Mouse (Mus musculus) ovary, adult 18-20 months (tissue): ENCODE results near the gene Rad51b.

Experiments
- DNase-seq: peaks from one replicate; pipeline ENCODE4 v3.0.0; 2022; ENCODE audit warnings: low spot score, mixed read lengths

Rad51b gene

GRCm38 (mm10) chr12:79732355-79733115 is 435.5 kb downstream of the Rad51b start:
- DNase-seq, result no peak

GRCm38 (mm10) chr12:79735341-79735785 is 438.3 kb downstream of the Rad51b start:
- no peak for DNase-seq

GRCm38 (mm10) chr12:79735882-79736281 is 438.8 kb downstream of the Rad51b start:
- DNase-seq, result no peak

GRCm38 (mm10) chr12:79738700-79739099 is 441.6 kb downstream of the Rad51b start:
- no peak for DNase-seq

GRCm38 (mm10) chr12:79739918-79740639 is 443.0 kb downstream of the Rad51b start:
- DNase-seq, result no peak

GRCm38 (mm10) chr12:79742211-79742610 is 445.1 kb downstream of the Rad51b start:
- peak; percentile 62 for DNase-seq

GRCm38 (mm10) chr12:79744131-79744530 is 447.0 kb downstream of the Rad51b start:
- DNase-seq, result no peak

- no peak for DNase-seq
These were observed 448.1 kb downstream of the Rad51b start for GRCm38 (mm10) chr12:79745225-79745624.

- DNase-seq, result no peak
These were observed 448.9 kb downstream of the Rad51b start for GRCm38 (mm10) chr12:79745845-79746510.

GRCm38 (mm10) chr12:79747541-79747940 is 450.5 kb downstream of the Rad51b start:
- no peak for DNase-seq

- no peak for DNase-seq
These were observed 451.8 kb downstream of the Rad51b start for GRCm38 (mm10) chr12:79748862-79749261.

- no peak for DNase-seq
These were observed 453.4 kb downstream of the Rad51b start for GRCm38 (mm10) chr12:79750253-79751125.

- no peak for DNase-seq
These were observed 454.7 kb downstream of the Rad51b start for GRCm38 (mm10) chr12:79751781-79752180.

- no peak for DNase-seq
These were observed 455.1 kb downstream of the Rad51b start for GRCm38 (mm10) chr12:79752189-79752588.

- DNase-seq, result no peak
These were observed 458.5 kb downstream of the Rad51b start for GRCm38 (mm10) chr12:79755617-79756016.

GRCm38 (mm10) chr12:79756352-79756751 is 459.3 kb downstream of the Rad51b start:
- DNase-seq, result no peak

- DNase-seq, result no peak
These were observed 460.7 kb downstream of the Rad51b start for GRCm38 (mm10) chr12:79757775-79758174.

GRCm38 (mm10) chr12:79759180-79759902 is 462.3 kb downstream of the Rad51b start:
- DNase-seq, result no peak

GRCm38 (mm10) chr12:79761217-79761616 is 464.1 kb downstream of the Rad51b start:
- no peak for DNase-seq

- DNase-seq, result no peak
These were observed 465.0 kb downstream of the Rad51b start for GRCm38 (mm10) chr12:79762087-79762486.
